Mouse (Mus musculus): ENCODE results near the gene Nek11. TPM values are rescaled to one million over a fixed set of nuclear protein-coding genes. Genes with fewer than 3 reads are reported as not detected.
A peak's percentile ranks its signal among the peaks of the same experiment; 100 is the strongest.

Nek11 gene
- polyA plus RNA-seq, 1 experiment from 2014 or later: 1.5 TPM

- WGBS: 93% methylated on average over 1 of the region's 1 CpGs
- no peak for ATAC-seq (ENCODE audit: borderline replicate concordance, extremely low read depth, low FRiP score, low TSS enrichment)
- Histone ChIP-seq H3K4me1 (no peaks in the 10 kb centered on the region), H3K9me3 (no peaks in the 10 kb centered on the region), H3K36me3 (no peaks in the 10 kb centered on the region), H3K9ac (no peak overlapping the region), H3K27ac (no peak overlapping the region), H3K4me2 (no peak overlapping the region), H3K27me3 (no peaks in the 10 kb centered on the region), H3K4me3 (no peak overlapping the region)
Observed at GRCm38 (mm10) chr9:105254076-105254475, 141.2 kb downstream of the Nek11 start.

GRCm38 (mm10) chr9:105252349-105253041 is 142.8 kb downstream of the Nek11 start:
- Histone ChIP-seq H3K27ac (no peak overlapping the region), H3K4me3 (no peak overlapping the region), H3K9ac (no peak overlapping the region), H3K9me3 (no peaks in the 10 kb centered on the region), H3K4me1 (no peaks in the 10 kb centered on the region), H3K36me3 (no peaks in the 10 kb centered on the region), H3K27me3 (no peaks in the 10 kb centered on the region), H3K4me2 (no peak overlapping the region)
- 73% methylated on average over 4 of the region's 4 CpGs for WGBS
- no peak for ATAC-seq (ENCODE audit: borderline replicate concordance, extremely low read depth, low FRiP score, low TSS enrichment)

- no peak overlapping the region for H3K27ac ChIP-seq
- WGBS: 94% methylated on average over 4 of the region's 4 CpGs
- H3K4me3 ChIP-seq: no peak overlapping the region
- no peak for ATAC-seq (ENCODE audit: borderline replicate concordance, extremely low read depth, low FRiP score, low TSS enrichment)
- H3K36me3 ChIP-seq: no peaks in the 10 kb centered on the region
- no peak overlapping the region for H3K4me2 ChIP-seq
- H3K9ac ChIP-seq: no peak overlapping the region
- H3K27me3 ChIP-seq: no peaks in the 10 kb centered on the region
- H3K4me1 ChIP-seq: no peaks in the 10 kb centered on the region
- no peaks in the 10 kb centered on the region for H3K9me3 ChIP-seq
Observed at GRCm38 (mm10) chr9:105251256-105251655, 144.1 kb downstream of the Nek11 start.

GRCm38 (mm10) chr9:105244024-105244423 is 151.3 kb downstream of the Nek11 start:
- Histone ChIP-seq H3K9me3 (no peaks in the 10 kb centered on the region), H3K4me1 (no peaks in the 10 kb centered on the region), H3K27ac (no peak overlapping the region), H3K36me3 (no peaks in the 10 kb centered on the region), H3K27me3 (no peaks in the 10 kb centered on the region), H3K4me2 (no peak overlapping the region), H3K4me3 (no peak overlapping the region), H3K9ac (no peak overlapping the region)
- ATAC-seq (ENCODE audit: borderline replicate concordance, extremely low read depth, low FRiP score, low TSS enrichment): no peak
- 25% methylated on average over 5 of the region's 5 CpGs for WGBS

- H3K9me3 ChIP-seq: no peaks in the 10 kb centered on the region
- H3K9ac ChIP-seq: no peak overlapping the region
- H3K27me3 ChIP-seq: no peaks in the 10 kb centered on the region
- ATAC-seq (ENCODE audit: borderline replicate concordance, extremely low read depth, low FRiP score, low TSS enrichment): no peak
- WGBS: 21% methylated on average over 4 of the region's 4 CpGs
- H3K4me3 ChIP-seq: no peak overlapping the region
- no peak overlapping the region for H3K4me2 ChIP-seq
- H3K4me1 ChIP-seq: no peaks in the 10 kb centered on the region
- H3K27ac ChIP-seq: no peak overlapping the region
- no peaks in the 10 kb centered on the region for H3K36me3 ChIP-seq
Observed at GRCm38 (mm10) chr9:105214434-105214833, 180.9 kb downstream of the Nek11 start.

- 73% methylated on average over 1 of the region's 1 CpGs for WGBS
- Histone ChIP-seq H3K4me2 (no peak overlapping the region), H3K9ac (no peak overlapping the region), H3K27me3 (no peaks in the 10 kb centered on the region), H3K36me3 (no peaks in the 10 kb centered on the region), H3K4me1 (no peaks in the 10 kb centered on the region), H3K4me3 (no peak overlapping the region), H3K27ac (no peak overlapping the region), H3K9me3 (no peaks in the 10 kb centered on the region)
- no peak for ATAC-seq (ENCODE audit: borderline replicate concordance, extremely low read depth, low FRiP score, low TSS enrichment)
Observed at GRCm38 (mm10) chr9:105200305-105200704, 195.0 kb downstream of the Nek11 start.

- ATAC-seq (ENCODE audit: borderline replicate concordance, extremely low read depth, low FRiP score, low TSS enrichment): no peak
- Histone ChIP-seq H3K36me3 (no peaks in the 10 kb centered on the region), H3K4me3 (no peak overlapping the region), H3K27me3 (no peaks in the 10 kb centered on the region), H3K4me1 (no peaks in the 10 kb centered on the region), H3K9me3 (no peaks in the 10 kb centered on the region), H3K9ac (no peak overlapping the region), H3K27ac (no peak overlapping the region), H3K4me2 (no peak overlapping the region)
- 64% methylated on average over 3 of the region's 3 CpGs for WGBS
Observed at GRCm38 (mm10) chr9:105186725-105187124, 208.6 kb downstream of the Nek11 start.

GRCm38 (mm10) chr9:105182392-105182791 is 212.9 kb downstream of the Nek11 start:
- Histone ChIP-seq H3K9ac (no peak overlapping the region), H3K36me3 (no peaks in the 10 kb centered on the region), H3K27me3 (no peaks in the 10 kb centered on the region), H3K4me2 (no peak overlapping the region), H3K4me3 (no peak overlapping the region), H3K9me3 (no peaks in the 10 kb centered on the region), H3K4me1 (no peaks in the 10 kb centered on the region), H3K27ac (no peak overlapping the region)
- WGBS: 82% methylated on average over 3 of the region's 3 CpGs
- ATAC-seq (ENCODE audit: borderline replicate concordance, extremely low read depth, low FRiP score, low TSS enrichment): no peak

GRCm38 (mm10) chr9:105144992-105145391 is 250.3 kb downstream of the Nek11 start, which contains the start of gene 1700080E11Rik:
Gene 1700080E11Rik (minus strand): TSS chr9:105145092.
- no peak within 1 kb of the TSS for H3K27ac ChIP-seq
- H3K27me3 ChIP-seq: no peaks in the 10 kb centered on the region
- H3K9ac ChIP-seq: no peak within 1 kb of the TSS
- 78% methylated on average over 6 of the region's 6 CpGs for WGBS
- H3K9me3 ChIP-seq: no peaks in the 10 kb centered on the region
- H3K4me2 ChIP-seq: no peak within 1 kb of the TSS
- H3K36me3 ChIP-seq: no peaks in the 10 kb centered on the region
- ATAC-seq (ENCODE audit: borderline replicate concordance, extremely low read depth, low FRiP score, low TSS enrichment): no peak
- no peaks in the 10 kb centered on the region for H3K4me1 ChIP-seq
- no peak within 1 kb of the TSS for H3K4me3 ChIP-seq

GRCm38 (mm10) chr9:105139204-105139603 is 256.1 kb downstream of the Nek11 start:
- Histone ChIP-seq H3K4me1 (no peaks in the 10 kb centered on the region), H3K27me3 (no peaks in the 10 kb centered on the region), H3K4me3 (no peak overlapping the region), H3K9me3 (no peaks in the 10 kb centered on the region), H3K4me2 (no peak overlapping the region), H3K9ac (no peak overlapping the region), H3K36me3 (no peaks in the 10 kb centered on the region), H3K27ac (no peak overlapping the region)
- no peak for ATAC-seq (ENCODE audit: borderline replicate concordance, extremely low read depth, low FRiP score, low TSS enrichment)
- WGBS: 47% methylated on average over 6 of the region's 6 CpGs

GRCm38 (mm10) chr9:105136404-105136803 is 258.9 kb downstream of the Nek11 start:
- Histone ChIP-seq H3K4me1 (peaks cover 3% of the 10 kb centered on the region; the same call in 1 of the 2 replicates), H3K4me3 (no peak overlapping the region), H3K9ac (no peak overlapping the region), H3K36me3 (no peaks in the 10 kb centered on the region), H3K27ac (no peak overlapping the region), H3K4me2 (no peak overlapping the region), H3K27me3 (no peaks in the 10 kb centered on the region), H3K9me3 (no peaks in the 10 kb centered on the region)
- ATAC-seq (ENCODE audit: borderline replicate concordance, extremely low read depth, low FRiP score, low TSS enrichment): no peak
- 16% methylated on average over 1 of the region's 1 CpGs for WGBS

- Histone ChIP-seq H3K36me3 (no peaks in the 10 kb centered on the region), H3K9me3 (no peaks in the 10 kb centered on the region), H3K27ac (no peak overlapping the region), H3K27me3 (no peaks in the 10 kb centered on the region), H3K4me1 (peaks cover 8% of the 10 kb centered on the region; the same call in 1 of the 2 replicates), H3K4me3 (no peak overlapping the region), H3K9ac (no peak overlapping the region), H3K4me2 (no peak overlapping the region)
- ATAC-seq (ENCODE audit: borderline replicate concordance, extremely low read depth, low FRiP score, low TSS enrichment): no peak
- 71% methylated on average over 5 of the region's 5 CpGs for WGBS
Observed at GRCm38 (mm10) chr9:105134536-105134935, 260.8 kb downstream of the Nek11 start.

GRCm38 (mm10) chr9:105132002-105132367 is 263.3 kb downstream of the Nek11 start:
- Histone ChIP-seq H3K36me3 (no peaks in the 10 kb centered on the region), H3K27me3 (no peaks in the 10 kb centered on the region), H3K9me3 (no peaks in the 10 kb centered on the region), H3K4me3 (peak overlapping the region; percentile 72), H3K27ac (no peak overlapping the region), H3K9ac (no peak overlapping the region), H3K4me1 (peaks cover 8% of the 10 kb centered on the region; the same call in 1 of the 2 replicates), H3K4me2 (peak overlapping the region; percentile 89)
- WGBS: 21% methylated on average over 5 of the region's 5 CpGs
- peak; percentile 48 for ATAC-seq (ENCODE audit: borderline replicate concordance, extremely low read depth, low FRiP score, low TSS enrichment)

All from lung, embryonic 15.5 days (tissue).